Mouse (Mus musculus) intestine, embryonic 16.5 days (tissue): ENCODE measurements around the gene Igflr1. TPM values are rescaled to one million over a fixed set of nuclear protein-coding genes. Genes with fewer than 3 reads are reported as not detected.

Experiments used
- ATAC-seq: fragments of 200-750 bp; cut with Nextera tagmentation; 2 replicates; pipeline ENCODE4 v1.8.0; 2017; ENCODE audit warnings: moderate TSS enrichment, moderate library complexity
- H3K27ac ChIP-seq: fragments of 300-500 bp; sonication (generic); 2 replicates; pipeline ENCODE4 v1.5.1; 2014; ENCODE audit warnings: mild to moderate bottlenecking, low read length
- H3K27me3 ChIP-seq: fragments of 300-500 bp; sonication (generic); replicated peaks from 2 replicates; pipeline ENCODE4 v1.6.1; 2014; ENCODE audit warnings: low read length, control low read depth, mixed read lengths; ENCODE audit not compliant: control insufficient read depth, insufficient read depth
- H3K36me3 ChIP-seq: fragments of 300-500 bp; sonication (generic); 2 replicates; pipeline ENCODE4 v1.6.1; 2014; ENCODE audit warnings: low read length, control low read depth; ENCODE audit not compliant: control insufficient read depth, insufficient read depth
- H3K4me1 ChIP-seq: fragments of 300-500 bp; sonication (generic); 2 replicates; pipeline ENCODE4 v1.6.1; 2014; ENCODE audit warnings: low read length, control low read depth, mixed read lengths; ENCODE audit not compliant: control insufficient read depth, insufficient read depth
- H3K4me2 ChIP-seq: fragments of 300-500 bp; sonication (generic); 2 replicates; pipeline ENCODE4 v1.6.1; 2014; ENCODE audit warnings: low read depth, low read length, control low read depth
- H3K4me3 ChIP-seq: fragments of 300-500 bp; sonication (generic); 2 replicates; pipeline ENCODE4 v1.5.1; 2014; ENCODE audit warnings: mild to moderate bottlenecking, low read length
- H3K9ac ChIP-seq: fragments of 300-500 bp; sonication (generic); 2 replicates; pipeline ENCODE4 v1.6.1; 2014; ENCODE audit warnings: low read depth, low read length
- H3K9me3 ChIP-seq: fragments of 300-500 bp; sonication (generic); 2 replicates; pipeline ENCODE4 v1.6.1; 2016; ENCODE audit warnings: low read length, control low read depth; ENCODE audit not compliant: control insufficient read depth
- WGBS: fragments of 180-500 bp; shearing (Covaris S2); extraction: QIAGEN DNeasy Blood & Tissue Kit; methylation state at CpG from one replicate; pipeline ENCODE4 v1.1.7; 2014; 5-methylcytosine and 5-hydroxymethylcytosine counted together
- polyA plus RNA-seq: library from polyadenylated mRNA; unstranded; fragments of >200 nt; fragmentation: Nextera tagmentation; extraction: Ambion mirVana; gene quantifications from 2 replicates; pipeline ENCODE4 v1.2.1, GENCODE M21; 2015

Igflr1 gene
- polyA plus RNA-seq, 1 experiment from 2014 or later: 5.4 TPM

DNA sequence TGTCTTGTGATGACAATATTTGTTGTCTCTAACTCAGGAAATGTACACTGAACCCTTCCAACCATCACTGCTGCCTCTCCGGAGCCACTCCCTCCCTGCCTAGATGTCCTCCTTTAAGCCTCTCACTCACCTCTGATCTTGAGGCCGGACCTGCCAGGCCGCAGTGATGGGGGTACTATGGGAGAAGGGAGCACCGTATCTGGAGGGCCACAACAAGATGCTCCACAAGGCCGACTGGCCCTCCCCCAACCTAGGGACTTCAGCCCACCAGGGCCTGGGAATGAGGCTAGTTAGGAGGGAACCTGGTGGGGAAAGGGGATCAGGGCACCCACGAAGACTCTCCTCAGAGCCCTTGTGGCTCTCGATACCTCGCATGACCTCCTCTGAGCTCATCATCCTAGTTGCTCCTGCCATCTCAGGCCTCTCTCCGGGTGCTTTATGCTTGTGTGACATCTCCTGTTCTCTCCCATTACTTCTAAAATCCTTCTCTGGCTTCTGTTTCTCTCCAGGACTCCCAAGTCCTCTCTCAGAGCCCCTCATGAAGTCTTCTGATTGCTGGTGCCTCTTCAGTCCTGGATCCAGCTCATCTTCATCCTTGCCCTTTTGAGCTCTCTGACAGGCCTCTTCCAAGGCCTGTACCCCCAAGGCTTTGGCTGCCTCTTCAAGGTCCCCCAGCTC is 25.8 kb downstream of the Igflr1 start:
- no peaks in the 10 kb centered on the region for H3K9me3 ChIP-seq
- peak overlapping the region; percentile 87 for H3K4me2 ChIP-seq
- no peak for ATAC-seq
- H3K27ac ChIP-seq: no peak overlapping the region
- no peaks in the 10 kb centered on the region for H3K27me3 ChIP-seq
- H3K9ac ChIP-seq: peak overlapping the region; percentile 95; the same call in 1 of the 2 replicates
- 83% methylated on average over 9 of the region's 9 CpGs for WGBS
- H3K4me1 ChIP-seq: peaks cover 24% of the 10 kb centered on the region
- H3K36me3 ChIP-seq: no peaks in the 10 kb centered on the region
- peak overlapping the region; percentile 98 for H3K4me3 ChIP-seq

DNA sequence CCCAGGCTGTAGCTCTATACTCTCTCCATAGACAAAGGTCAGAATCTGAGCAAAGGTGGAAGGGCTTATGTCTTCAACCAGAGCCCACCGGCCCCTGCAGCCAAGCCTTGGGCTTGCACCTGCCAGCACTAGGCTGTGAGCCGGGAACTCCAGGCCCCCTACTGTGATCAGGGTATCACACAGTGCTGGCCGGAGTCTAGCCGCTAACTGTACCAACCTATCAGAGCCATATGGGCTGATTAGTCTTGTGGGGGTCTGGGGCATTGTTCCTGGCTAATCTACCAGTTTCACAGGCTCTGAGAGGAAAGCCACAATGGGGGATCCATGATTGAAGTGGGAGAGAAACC is 26.4 kb downstream of the Igflr1 start:
- Histone ChIP-seq H3K4me3 (no peak overlapping the region), H3K36me3 (no peaks in the 10 kb centered on the region), H3K27me3 (no peaks in the 10 kb centered on the region), H3K4me2 (no peak overlapping the region), H3K27ac (no peak overlapping the region), H3K9me3 (no peaks in the 10 kb centered on the region), H3K9ac (no peak overlapping the region), H3K4me1 (peaks cover 23% of the 10 kb centered on the region)
- ATAC-seq: no peak
- WGBS: 69% methylated on average over 4 of the region's 4 CpGs

DNA sequence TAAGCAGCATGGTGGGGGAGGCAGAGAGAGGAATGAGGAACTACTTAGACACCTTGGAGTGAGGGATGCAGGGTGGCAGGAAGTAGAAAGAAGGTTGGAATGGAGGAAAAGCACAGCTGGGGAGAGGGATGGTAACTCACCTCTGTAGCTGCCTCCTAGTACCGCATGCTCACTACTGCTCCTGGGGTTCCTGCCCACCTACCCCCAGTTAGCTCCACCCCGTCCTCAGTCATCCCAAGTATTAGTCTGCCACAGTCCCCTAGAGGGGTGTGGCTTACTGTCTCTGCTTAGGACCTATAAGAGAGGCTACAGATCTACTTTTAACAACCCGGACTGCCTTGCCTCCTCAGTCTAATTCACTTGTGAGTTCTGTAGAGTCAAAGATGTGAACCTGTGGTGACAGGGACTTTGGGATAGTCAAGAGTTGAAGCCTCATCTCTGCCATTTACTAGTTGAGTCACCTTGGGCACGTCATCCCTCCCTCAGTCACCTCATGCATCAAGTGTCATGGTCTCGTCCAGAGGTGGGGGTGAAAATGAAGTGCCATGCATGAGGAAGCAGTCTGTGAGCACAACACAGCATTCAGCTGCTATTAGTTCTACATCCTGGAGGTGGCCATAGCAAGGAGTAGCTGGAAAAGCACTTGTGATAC is 27.7 kb downstream of the Igflr1 start:
- H3K4me2 ChIP-seq: no peak overlapping the region

DNA sequence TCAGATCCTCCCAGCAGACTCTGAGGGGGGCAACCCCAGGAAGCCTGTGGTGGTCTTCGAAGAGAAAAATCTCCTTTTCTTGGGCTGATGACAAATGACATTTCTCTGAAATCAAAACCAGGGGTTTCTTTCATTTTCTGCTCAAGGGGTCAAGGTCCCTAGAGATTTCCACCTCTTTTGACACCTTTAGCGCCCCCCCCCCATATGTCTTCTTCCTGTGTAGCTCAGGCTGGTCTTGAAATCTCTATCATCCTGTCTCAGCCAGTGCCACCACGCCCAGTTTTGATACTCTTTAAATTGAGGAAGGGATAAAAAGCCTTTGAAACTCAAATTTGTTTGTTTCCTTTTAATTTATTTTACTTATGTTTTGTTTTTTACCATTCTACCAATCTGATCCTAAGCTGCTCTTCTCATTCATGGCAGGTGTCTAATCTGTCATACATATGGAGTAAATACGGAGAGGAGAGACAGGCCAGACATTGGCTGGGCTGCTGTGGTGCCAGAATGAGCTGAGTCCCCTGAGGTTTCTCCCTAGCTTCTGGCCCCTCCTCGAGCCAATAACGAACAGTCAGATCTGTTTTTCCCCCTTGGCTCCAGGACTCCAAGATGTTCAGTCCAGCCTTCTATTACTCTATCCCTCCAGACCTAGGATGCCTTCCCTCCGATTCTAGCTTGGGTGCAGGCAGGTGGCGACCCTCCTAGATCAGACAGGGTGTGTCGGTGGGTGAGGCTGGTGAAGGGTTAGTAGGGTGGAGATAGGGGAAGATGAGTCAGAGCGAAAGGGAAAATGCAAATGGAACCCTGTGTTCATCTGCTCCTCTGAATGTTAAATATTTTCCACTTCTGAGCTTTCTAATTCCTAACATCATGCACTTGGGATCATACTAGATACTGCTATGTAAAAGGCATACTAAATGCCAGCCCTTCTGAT is 28.6 kb downstream of the Igflr1 start:
- peaks cover 11% of the 10 kb centered on the region for H3K4me1 ChIP-seq
- no peak overlapping the region for H3K4me2 ChIP-seq
- H3K27ac ChIP-seq: no peak overlapping the region
- H3K4me3 ChIP-seq: no peak overlapping the region
- no peaks in the 10 kb centered on the region for H3K36me3 ChIP-seq
- H3K27me3 ChIP-seq: no peaks in the 10 kb centered on the region
- ATAC-seq: no peak
- no peak overlapping the region for H3K9ac ChIP-seq
- WGBS: 70% methylated on average over 10 of the region's 10 CpGs
- no peaks in the 10 kb centered on the region; the same call in 1 of the 2 replicates for H3K9me3 ChIP-seq

More for the DNA sequence above, 27.7 kb downstream of the Igflr1 start:
- 51% methylated on average over 5 of the region's 5 CpGs for WGBS
- Histone ChIP-seq H3K36me3 (no peaks in the 10 kb centered on the region), H3K4me3 (no peak overlapping the region), H3K27me3 (no peaks in the 10 kb centered on the region), H3K27ac (no peak overlapping the region), H3K4me1 (peaks cover 11% of the 10 kb centered on the region), H3K9ac (no peak overlapping the region), H3K9me3 (no peaks in the 10 kb centered on the region)
- ATAC-seq: no peak

DNA sequence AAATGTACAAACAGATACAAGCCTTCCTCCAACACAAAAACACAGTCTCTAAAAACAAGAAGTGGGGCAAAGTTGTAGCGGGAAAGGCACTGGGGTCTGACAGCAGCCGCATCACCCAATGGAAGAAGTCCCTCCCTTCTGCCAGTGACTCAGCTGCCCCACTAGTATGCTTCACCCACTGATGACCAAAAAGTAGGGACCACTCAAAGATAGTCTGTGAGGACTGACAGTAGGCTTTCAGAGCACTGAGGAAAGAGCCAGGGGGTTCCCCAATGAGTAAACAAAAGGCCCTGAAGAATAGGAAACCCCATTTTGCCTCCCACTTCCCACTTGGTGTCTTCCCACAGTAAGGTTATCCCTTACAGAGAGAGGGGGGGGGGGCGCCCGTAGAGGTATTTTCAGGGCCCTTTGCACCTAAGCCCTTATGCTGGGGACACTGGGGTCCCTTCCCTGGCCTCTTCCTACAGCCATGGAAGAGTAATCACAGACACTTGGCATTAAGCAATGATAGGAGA is 29.3 kb downstream of the Igflr1 start:
- Histone ChIP-seq H3K27me3 (no peaks in the 10 kb centered on the region), H3K4me1 (peaks cover 13% of the 10 kb centered on the region), H3K9ac (no peak overlapping the region), H3K9me3 (no peaks in the 10 kb centered on the region; the same call in 1 of the 2 replicates), H3K4me3 (no peak overlapping the region), H3K27ac (no peak overlapping the region), H3K4me2 (no peak overlapping the region), H3K36me3 (no peaks in the 10 kb centered on the region)
- 68% methylated on average over 4 of the region's 4 CpGs for WGBS
- ATAC-seq: no peak

DNA sequence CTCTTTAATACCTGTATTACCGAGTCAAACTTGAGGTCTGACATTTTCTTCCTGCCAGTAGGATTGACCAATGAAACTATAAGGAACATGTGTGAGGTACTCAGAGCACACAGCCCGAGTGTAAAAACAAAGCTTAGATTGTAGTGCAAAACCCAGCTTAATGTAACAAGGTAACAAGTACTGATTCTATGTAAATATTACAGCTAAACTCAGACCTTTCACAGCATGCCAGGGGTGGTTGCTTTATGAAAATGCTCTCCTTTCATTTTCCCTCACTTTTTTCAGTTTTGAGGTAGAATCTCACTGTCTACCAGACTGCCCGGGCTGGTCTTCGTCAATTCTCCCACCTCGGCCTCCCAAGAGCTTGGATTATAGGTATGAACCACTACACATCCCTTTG is 30.9 kb downstream of the Igflr1 start:
- Histone ChIP-seq H3K4me1 (peaks cover 17% of the 10 kb centered on the region), H3K27ac (no peak overlapping the region), H3K36me3 (no peaks in the 10 kb centered on the region), H3K27me3 (no peaks in the 10 kb centered on the region), H3K4me2 (no peak overlapping the region), H3K9me3 (no peaks in the 10 kb centered on the region; the same call in 1 of the 2 replicates), H3K4me3 (no peak overlapping the region), H3K9ac (no peak overlapping the region)
- ATAC-seq: no peak
- WGBS: 80% methylated on average over 5 of the region's 5 CpGs

DNA sequence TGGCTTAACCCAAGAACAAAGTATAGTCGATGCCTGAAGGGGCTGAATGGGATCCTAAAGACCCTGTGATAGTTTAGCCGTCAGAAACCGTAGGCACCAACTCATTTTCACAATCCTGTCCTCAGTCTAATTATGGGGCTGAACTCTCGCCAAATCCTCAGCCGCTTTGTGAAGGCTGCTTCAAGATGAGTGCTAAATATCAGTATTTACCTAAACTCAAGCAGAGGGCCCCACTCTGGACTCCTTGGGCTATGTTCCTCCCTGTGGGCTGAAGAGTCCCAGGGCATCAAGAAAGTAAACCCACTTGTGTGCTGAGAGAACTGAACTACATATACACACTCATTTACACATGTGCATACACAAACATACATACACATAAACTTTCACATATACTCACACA is 31.6 kb downstream of the Igflr1 start:
- H3K9ac ChIP-seq: no peak overlapping the region
- H3K9me3 ChIP-seq: no peaks in the 10 kb centered on the region; the same call in 1 of the 2 replicates
- H3K36me3 ChIP-seq: no peaks in the 10 kb centered on the region
- no peaks in the 10 kb centered on the region for H3K27me3 ChIP-seq
- WGBS: 79% methylated on average over 5 of the region's 5 CpGs
- ATAC-seq: no peak
- peaks cover 17% of the 10 kb centered on the region for H3K4me1 ChIP-seq
- no peak overlapping the region for H3K4me3 ChIP-seq
- H3K27ac ChIP-seq: no peak overlapping the region
- H3K4me2 ChIP-seq: no peak overlapping the region

DNA sequence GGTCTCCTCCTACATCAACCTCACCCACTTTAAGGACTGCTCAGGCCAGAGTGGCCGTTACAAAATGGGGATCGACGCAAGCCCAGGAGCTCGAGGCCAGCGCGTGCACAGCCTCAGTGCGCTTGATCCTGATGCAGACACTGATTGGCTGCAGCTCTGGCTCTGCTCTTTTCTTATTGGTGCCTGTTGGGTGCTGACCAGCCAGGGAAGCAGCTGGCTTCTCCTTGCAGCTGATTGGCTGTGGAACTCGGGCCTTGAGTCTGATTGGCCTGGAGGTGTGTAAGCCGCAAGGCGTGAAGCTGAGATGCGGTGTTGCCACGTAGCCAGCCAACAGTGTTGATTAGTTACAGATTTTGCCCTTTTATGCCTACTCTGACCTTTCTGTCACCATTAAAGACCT is 33.6 kb downstream of the Igflr1 start, which contains the start of gene Zbtb32:
Zbtb32 (minus strand) TSS at position 124 of the 400 bp plus-strand sequence.
- Histone ChIP-seq H3K27ac (peak within 1 kb of the TSS; percentile 7; the same call in 1 of the 2 replicates), H3K27me3 (no peaks in the 10 kb centered on the region), H3K4me2 (no peak within 1 kb of the TSS; the same call in 1 of the 2 replicates), H3K4me3 (no peak within 1 kb of the TSS), H3K9ac (no peak within 1 kb of the TSS), H3K36me3 (no peaks in the 10 kb centered on the region), H3K9me3 (no peaks in the 10 kb centered on the region; the same call in 1 of the 2 replicates), H3K4me1 (peaks cover 22% of the 10 kb centered on the region)
- WGBS: 94% methylated on average over 12 of the region's 12 CpGs
- no peak for ATAC-seq

DNA sequence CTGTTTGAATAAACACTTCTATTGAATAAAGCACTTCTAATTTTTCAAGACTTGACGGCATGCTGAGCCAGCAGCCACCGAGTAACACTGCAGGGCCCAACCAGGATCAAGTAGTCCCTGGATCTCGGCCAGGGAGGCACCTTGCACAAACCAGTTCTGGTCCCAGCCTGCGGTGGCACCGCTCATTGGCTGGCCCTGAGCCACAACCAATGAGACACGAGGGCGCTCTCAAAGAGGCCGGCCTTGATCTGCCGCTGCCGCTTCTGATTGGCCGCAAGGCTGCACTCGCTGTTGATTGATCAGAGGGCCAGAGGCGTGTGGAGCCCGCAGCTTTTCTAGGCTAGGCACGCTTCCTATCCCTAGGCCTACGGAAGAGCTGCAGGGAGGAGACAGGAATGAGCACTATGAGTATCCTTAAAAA is 34.7 kb downstream of the Igflr1 start:
- Histone ChIP-seq H3K27ac (peak overlapping the region; percentile 46; the same call in 1 of the 2 replicates), H3K9me3 (no peaks in the 10 kb centered on the region; the same call in 1 of the 2 replicates), H3K9ac (no peak overlapping the region), H3K4me3 (no peak overlapping the region; the same call in 1 of the 2 replicates), H3K4me2 (peak overlapping the region; percentile 31; the same call in 1 of the 2 replicates), H3K4me1 (peaks cover 19% of the 10 kb centered on the region), H3K27me3 (no peaks in the 10 kb centered on the region), H3K36me3 (no peaks in the 10 kb centered on the region)
- peak; percentile 91 for ATAC-seq
- WGBS: 2% methylated on average over 16 of the region's 16 CpGs
